Mouse (Mus musculus) stomach, postnatal 0 days (tissue): Measurements from ENCODE around the gene Bcl2a1d.
"Not testable (repeated sequence)": the region's sequence is repeated elsewhere in the genome, so short reads cannot be mapped to it uniquely, and the experiment has no call there.

Source experiments
- CTCF ChIP-seq: IDR thresholded peaks from 2 replicates; pipeline ENCODE4 v1.5.1; 2016; ENCODE audit warnings: antibody characterized with exemption, low read depth, mild to moderate bottlenecking, moderate library complexity
- EP300 ChIP-seq: optimal IDR thresholded peaks from 2 replicates; pipeline ENCODE3; 2016; ENCODE audit warnings: antibody characterized with exemption

DNA sequence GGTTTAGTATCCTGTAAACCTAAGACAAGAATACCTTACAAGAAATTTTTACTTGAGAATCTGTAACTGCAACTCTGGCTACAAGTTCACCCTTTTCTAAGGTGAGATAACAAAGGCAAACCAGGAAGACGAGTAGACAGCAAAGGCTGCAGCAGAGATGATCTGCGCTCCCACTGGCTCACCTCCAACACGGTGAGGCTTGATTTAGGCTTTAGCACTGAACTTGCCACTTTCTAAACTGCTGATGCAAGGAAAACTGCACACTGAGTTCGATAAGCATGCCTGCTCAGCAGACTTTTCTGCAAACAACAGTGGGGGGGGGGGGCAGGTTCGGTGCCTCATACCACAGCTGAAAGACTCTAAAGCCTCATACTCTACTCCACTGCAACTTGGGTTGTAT lies 17.2 kb downstream of the Bcl2a1d start:
- TF ChIP-seq CTCF, EP300: not testable (repeated sequence)
